Mouse (Mus musculus): ENCODE measurements around the gene Eci3. TPM values are rescaled to one million over a fixed set of nuclear protein-coding genes. Genes with fewer than 3 reads are reported as not detected.
"Not testable (repeated sequence)": the region's sequence is repeated elsewhere in the genome, so short reads cannot be mapped to it uniquely, and the experiment has no call there.

The Eci3 gene
- polyA plus RNA-seq, 1 experiment from 2014 or later = 0.85 TPM

GRCm38 (mm10) chr13:34972456-34972855 is 8.8 kb upstream of the Eci3 start:
- H3K9me3 ChIP-seq; H3K27me3 ChIP-seq (replicated peaks; ENCODE audit: low read depth, poor library complexity, severe bottlenecking); H3K27ac ChIP-seq (replicated peaks); H3K4me1 ChIP-seq; H3K4me3 ChIP-seq; DNase-seq (ENCODE audit: low spot score): not testable (repeated sequence)
- peaks cover 14% of the 10 kb centered on the region for H3K36me3 ChIP-seq (replicated peaks)

GRCm38 (mm10) chr13:34965647-34966046 is 2.0 kb upstream of the Eci3 start:
- H3K4me3 ChIP-seq; H3K9me3 ChIP-seq; DNase-seq (ENCODE audit: low spot score); H3K36me3 ChIP-seq (replicated peaks); H3K27ac ChIP-seq (replicated peaks): not testable (repeated sequence)
- WGBS = 64% methylated on average over 9 of the region's 9 CpGs
- Histone ChIP-seq H3K27me3 (replicated peaks; ENCODE audit: low read depth, poor library complexity, severe bottlenecking) (peaks cover 42% of the 10 kb centered on the region), H3K4me1 (peaks cover 15% of the 10 kb centered on the region)

DNA sequence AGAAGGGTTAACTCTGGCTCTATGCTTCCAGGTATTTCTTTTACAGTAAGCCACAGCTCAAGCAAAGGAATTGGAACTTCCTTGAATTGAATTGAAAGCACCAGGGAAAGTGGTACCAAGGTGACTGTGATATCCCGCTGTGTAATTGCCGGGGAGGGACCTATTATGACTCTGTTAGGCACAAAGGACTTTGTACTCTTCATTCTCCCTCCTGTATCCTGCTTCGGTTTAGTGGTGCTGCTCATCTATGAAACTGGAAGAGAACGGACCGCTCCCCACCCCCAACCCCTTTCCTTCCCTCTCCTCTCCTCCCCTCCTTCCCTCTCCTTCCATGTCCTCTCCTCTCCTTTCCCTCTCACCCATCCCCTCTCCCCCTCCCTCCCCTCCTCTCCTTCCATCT is 1.3 kb upstream of the Eci3 start:
- Histone ChIP-seq H3K27me3 (replicated peaks; ENCODE audit: low read depth, poor library complexity, severe bottlenecking) (peaks cover 42% of the 10 kb centered on the region), H3K9me3 (no peaks in the 10 kb centered on the region), H3K4me3 (peak overlapping the region; percentile 65; the same call in 1 of the 2 replicates), H3K4me1 (peaks cover 15% of the 10 kb centered on the region), H3K27ac (replicated peaks) (no peak overlapping the region), H3K36me3 (replicated peaks) (no peaks in the 10 kb centered on the region)
- 3% methylated on average over 5 of the region's 5 CpGs for WGBS
- no peak for DNase-seq (ENCODE audit: low spot score)

- Histone ChIP-seq H3K4me1 (peaks cover 15% of the 10 kb centered on the region), H3K27me3 (replicated peaks; ENCODE audit: low read depth, poor library complexity, severe bottlenecking) (peaks cover 42% of the 10 kb centered on the region), H3K4me3 (peak overlapping the region; percentile 65), H3K36me3 (replicated peaks) (no peaks in the 10 kb centered on the region), H3K9me3 (no peaks in the 10 kb centered on the region), H3K27ac (replicated peaks) (no peak overlapping the region)
- WGBS = 3% methylated on average over 14 of the region's 14 CpGs
- peak; percentile 26 for DNase-seq (ENCODE audit: low spot score)
These were observed 809 bp upstream of the Eci3 start for GRCm38 (mm10) chr13:34964419-34964818.

GRCm38 (mm10) chr13:34960996-34961770 is 2.4 kb downstream of the Eci3 start:
- H3K4me3 ChIP-seq = no peak overlapping the region
- no peaks in the 10 kb centered on the region for H3K36me3 ChIP-seq (replicated peaks)
- no peak overlapping the region for H3K27ac ChIP-seq (replicated peaks)
- peaks cover 39% of the 10 kb centered on the region for H3K27me3 ChIP-seq (replicated peaks; ENCODE audit: low read depth, poor library complexity, severe bottlenecking)
- no peaks in the 10 kb centered on the region for H3K9me3 ChIP-seq
- WGBS = 84% methylated on average over 4 of the region's 4 CpGs
- no peak for DNase-seq (ENCODE audit: low spot score)
- peaks cover 15% of the 10 kb centered on the region for H3K4me1 ChIP-seq

DNA sequence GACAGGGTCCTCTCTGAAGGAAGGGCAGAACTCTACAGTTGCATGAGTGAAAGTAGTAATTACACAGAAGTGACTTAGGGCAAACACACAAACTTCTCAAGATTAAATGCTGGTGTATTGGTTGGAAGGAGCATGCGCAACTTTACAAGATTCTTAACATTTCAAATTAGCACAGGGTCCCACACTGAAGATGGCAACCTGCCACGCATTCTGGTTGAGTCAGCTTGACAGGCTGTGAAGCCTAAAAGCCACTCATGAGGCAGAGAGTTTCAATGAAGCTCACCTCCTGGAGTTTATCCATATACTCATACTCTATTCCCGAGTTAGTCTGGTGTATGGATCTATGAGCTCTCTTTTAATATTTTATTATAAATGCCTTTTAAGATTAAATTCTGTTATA is 5.5 kb downstream of the Eci3 start:
- not testable (repeated sequence) for H3K27ac ChIP-seq (replicated peaks)
- 91% methylated on average over 3 of the region's 3 CpGs for WGBS

DNA sequence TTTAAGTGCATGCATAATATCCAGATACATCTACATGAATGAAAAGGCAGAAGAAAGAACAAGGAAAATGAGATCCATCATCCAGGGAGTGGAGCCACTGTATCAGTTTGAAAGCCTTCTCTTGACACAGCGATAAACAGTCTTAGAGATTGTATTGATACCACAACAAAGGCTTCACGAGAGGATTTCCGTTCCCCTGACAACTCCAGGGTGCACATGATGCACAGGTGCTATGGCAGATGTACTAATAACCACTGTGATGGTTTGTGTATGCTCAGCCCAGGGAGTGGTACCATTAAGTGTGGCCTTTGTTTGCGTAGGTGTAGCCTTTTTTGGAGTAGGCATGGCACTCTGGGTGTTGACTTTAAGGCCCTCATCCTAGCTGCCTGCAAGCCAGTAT is 6.7 kb downstream of the Eci3 start:
- WGBS = 91% methylated on average over 4 of the region's 4 CpGs
- H3K27me3 ChIP-seq (replicated peaks; ENCODE audit: low read depth, poor library complexity, severe bottlenecking) = no peaks in the 10 kb centered on the region
- H3K27ac ChIP-seq (replicated peaks) = no peak overlapping the region
- H3K4me1 ChIP-seq = no peaks in the 10 kb centered on the region
- no peaks in the 10 kb centered on the region for H3K36me3 ChIP-seq (replicated peaks)
- H3K9me3 ChIP-seq = no peaks in the 10 kb centered on the region
- no peak overlapping the region for H3K4me3 ChIP-seq
- DNase-seq (ENCODE audit: low spot score) = no peak

More for the DNA sequence above, 5.5 kb downstream of the Eci3 start:
- DNase-seq (ENCODE audit: low spot score); H3K4me1 ChIP-seq; H3K9me3 ChIP-seq; H3K4me3 ChIP-seq; H3K27me3 ChIP-seq (replicated peaks; ENCODE audit: low read depth, poor library complexity, severe bottlenecking); H3K36me3 ChIP-seq (replicated peaks): not testable (repeated sequence)

- H3K9me3 ChIP-seq; H3K27me3 ChIP-seq (replicated peaks; ENCODE audit: low read depth, poor library complexity, severe bottlenecking); H3K4me3 ChIP-seq; DNase-seq (ENCODE audit: low spot score); H3K36me3 ChIP-seq (replicated peaks); H3K4me1 ChIP-seq; H3K27ac ChIP-seq (replicated peaks): not testable (repeated sequence)
- WGBS = 91% methylated on average over 2 of the region's 2 CpGs
These were observed 12.2 kb downstream of the Eci3 start for GRCm38 (mm10) chr13:34951437-34951836.

DNA sequence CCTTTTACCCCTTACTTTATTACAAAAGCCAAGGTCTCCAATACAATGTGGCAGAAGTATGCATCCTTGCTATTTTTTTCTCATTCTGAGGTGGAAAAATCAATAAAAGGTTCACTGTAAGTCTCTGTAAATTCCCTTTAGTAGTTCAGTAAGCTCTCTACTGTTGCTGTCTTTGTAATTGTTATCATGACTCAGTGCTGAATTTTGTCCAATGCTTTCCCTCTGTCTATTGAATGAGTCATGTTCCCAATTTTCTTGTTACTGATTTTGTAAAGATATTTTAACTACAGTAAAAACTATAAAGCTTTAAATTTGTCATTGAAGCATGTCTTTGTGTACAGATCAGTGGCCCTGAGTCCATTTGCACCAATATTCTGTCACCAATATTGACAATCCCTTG is 21.2 kb downstream of the Eci3 start:
- no peak overlapping the region for H3K4me3 ChIP-seq
- no peaks in the 10 kb centered on the region for H3K4me1 ChIP-seq
- H3K27me3 ChIP-seq (replicated peaks; ENCODE audit: low read depth, poor library complexity, severe bottlenecking) = no peaks in the 10 kb centered on the region
- no peak for DNase-seq (ENCODE audit: low spot score)
- no peaks in the 10 kb centered on the region for H3K36me3 ChIP-seq (replicated peaks)
- no peaks in the 10 kb centered on the region for H3K9me3 ChIP-seq
- no peak overlapping the region for H3K27ac ChIP-seq (replicated peaks)

DNA sequence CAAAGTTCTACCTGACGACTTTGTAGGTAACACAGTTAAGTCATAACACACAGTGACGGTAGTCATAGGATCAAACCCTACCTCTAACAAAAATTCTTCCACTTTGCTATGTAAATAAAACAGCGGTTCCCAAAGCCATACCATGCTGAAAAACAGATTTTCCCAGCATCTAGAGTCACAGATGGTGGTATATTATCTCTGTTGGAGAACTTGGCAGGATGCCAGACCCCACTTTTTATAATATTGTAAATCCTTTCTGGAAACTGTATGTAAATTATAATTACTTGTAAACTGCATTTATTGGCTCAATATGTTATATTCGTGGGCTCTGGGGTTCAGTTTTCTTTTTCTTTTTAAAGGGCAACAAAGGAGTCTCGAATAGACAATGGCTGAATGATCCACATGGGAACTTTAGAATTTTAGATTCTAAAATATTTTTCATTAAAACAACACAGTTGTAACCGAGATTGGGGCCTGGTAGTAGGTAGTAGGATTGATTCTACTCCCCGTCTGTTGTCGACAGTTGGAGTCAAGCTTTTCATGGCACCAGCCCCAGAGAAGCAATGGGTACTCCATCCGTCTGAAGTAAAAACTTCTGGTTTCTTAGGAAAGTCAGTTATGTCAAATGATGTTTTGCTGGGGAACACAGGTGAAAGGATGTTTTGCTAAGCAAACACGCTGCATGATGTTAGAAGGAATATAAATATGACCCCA is 28.5 kb downstream of the Eci3 start:
- no peaks in the 10 kb centered on the region for H3K36me3 ChIP-seq (replicated peaks)
- 86% methylated on average over 10 of the region's 10 CpGs for WGBS
- H3K9me3 ChIP-seq = no peaks in the 10 kb centered on the region
- no peaks in the 10 kb centered on the region for H3K27me3 ChIP-seq (replicated peaks; ENCODE audit: low read depth, poor library complexity, severe bottlenecking)
- H3K27ac ChIP-seq (replicated peaks) = no peak overlapping the region
- no peak for DNase-seq (ENCODE audit: low spot score)
- H3K4me3 ChIP-seq = no peak overlapping the region
- H3K4me1 ChIP-seq = no peaks in the 10 kb centered on the region

GRCm38 (mm10) chr13:34924210-34924609 is 39.4 kb downstream of the Eci3 start, which contains the start of the genes Fam217a and 4933417A18Rik:
Gene Fam217a (minus strand): TSS chr13:34924310.
Gene 4933417A18Rik (plus strand): TSS chr13:34924409.
- H3K4me3 ChIP-seq = no peak within 1 kb of the TSS

GRCm38 (mm10) chr13:34916520-34917167 is 47.0 kb downstream of the Eci3 start:
- Histone ChIP-seq H3K4me3 (peak overlapping the region; percentile 46), H3K27ac (replicated peaks) (peak overlapping the region; percentile 73), H3K36me3 (replicated peaks) (no peaks in the 10 kb centered on the region), H3K27me3 (replicated peaks; ENCODE audit: low read depth, poor library complexity, severe bottlenecking) (no peaks in the 10 kb centered on the region), H3K9me3 (no peaks in the 10 kb centered on the region), H3K4me1 (peaks cover 15% of the 10 kb centered on the region)
- 45% methylated on average over 37 of the region's 37 CpGs for WGBS
- DNase-seq (ENCODE audit: low spot score) = peak; percentile 62

More at GRCm38 (mm10) chr13:34924210-34924609, 39.4 kb downstream of the Eci3 start, which contains the start of the genes Fam217a and 4933417A18Rik:
- H3K27ac ChIP-seq (replicated peaks) = no peak within 1 kb of the TSS
- H3K9me3 ChIP-seq = no peaks in the 10 kb centered on the region
- 80% methylated on average over 4 of the region's 4 CpGs for WGBS
- H3K36me3 ChIP-seq (replicated peaks) = no peaks in the 10 kb centered on the region
- peaks cover 6% of the 10 kb centered on the region; the same call in 1 of the 2 replicates for H3K4me1 ChIP-seq
- no peak for DNase-seq (ENCODE audit: low spot score)
- no peaks in the 10 kb centered on the region for H3K27me3 ChIP-seq (replicated peaks; ENCODE audit: low read depth, poor library complexity, severe bottlenecking)

Measured in embryonic facial prominence, embryonic 10.5 days (tissue).